29 mouse cellular contexts compared by ENCODE assay signal in the genomic region with DNA sequence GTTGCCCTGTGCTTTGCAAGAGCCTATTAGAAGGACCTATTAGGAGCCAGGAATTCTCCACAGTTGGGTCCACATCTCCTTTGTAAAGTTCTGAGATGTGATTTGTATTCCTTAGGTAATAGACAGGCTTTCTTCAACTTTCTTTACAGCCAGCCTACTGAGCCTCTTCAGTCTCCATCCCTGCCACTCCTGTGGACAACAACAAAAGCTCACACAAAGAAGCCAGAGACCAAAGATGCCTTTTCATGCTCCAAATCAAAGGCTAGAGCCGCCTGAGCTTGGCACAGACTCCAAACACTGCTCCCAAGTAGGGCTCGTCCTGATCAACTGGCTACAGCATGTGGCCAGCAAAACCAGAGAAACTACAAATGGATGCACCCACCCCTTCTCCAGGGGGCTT.
DNase-seq lines count a peak whose midpoint lies in the region; ATAC-seq and TF ChIP-seq lines count a peak whose summit lies in the region.
"Had no signal": no experiment of that assay in that cellular context is flagged by ENCODE, and none has a peak within 500 bp of the region (broad histone marks: within the 10 kb centered on the region; RNA-seq: fewer than 3 reads in every experiment).

No protein-coding gene starts in this region.

- no peak for TF ChIP-seq CTCF in forebrain, postnatal 0 days (IDR thresholded peaks at IDR 0.05; ENCODE audit: low read depth)
- no peak for TF ChIP-seq CTCF in midbrain, postnatal 0 days (IDR thresholded peaks at IDR 0.05)

- H3K9me3 ChIP-seq in forebrain, embryonic 11.5 days (ENCODE audit: control insufficient read depth, low read length) = no peaks in the 10 kb centered on the region; the same call in 1 of the 2 replicates
- H3K9me3 ChIP-seq in forebrain, embryonic 13.5 days (replicated peaks) = no peaks in the 10 kb centered on the region
- H3K9me3 ChIP-seq in midbrain, embryonic 12.5 days = 0 out of 2 replicates have a peak, but pooled peaks cover 6% of the 10 kb centered on the region
- H3K9me3 ChIP-seq in midbrain, embryonic 15.5 days = no peaks in the 10 kb centered on the region
- no peaks in the 10 kb centered on the region for H3K9me3 ChIP-seq in forebrain, postnatal 0 days (ENCODE audit: low read length)
- H3K9me3 ChIP-seq in midbrain, postnatal 0 days (ENCODE audit: low read length) = no peaks in the 10 kb centered on the region
- H3K9me3 ChIP-seq: neural tube, embryonic 12.5 days had no signal

- H3K4me1 ChIP-seq in forebrain, embryonic 11.5 days (replicated peaks; ENCODE audit: control insufficient read depth, insufficient read depth, low read length) = no peaks in the 10 kb centered on the region
- peaks cover 11% of the 10 kb centered on the region for H3K4me1 ChIP-seq in forebrain, embryonic 13.5 days
- peaks cover 6% of the 10 kb centered on the region for H3K4me1 ChIP-seq in midbrain, embryonic 12.5 days
- H3K4me1 ChIP-seq in midbrain, embryonic 15.5 days = no peaks in the 10 kb centered on the region
- H3K4me1 ChIP-seq in forebrain, postnatal 0 days (ENCODE audit: insufficient read depth) = no peaks in the 10 kb centered on the region
- peaks cover 3% of the 10 kb centered on the region; the same call in 1 of the 2 replicates for H3K4me1 ChIP-seq in midbrain, postnatal 0 days (ENCODE audit: insufficient read depth, low read length)
- H3K4me1 ChIP-seq: heart, embryonic 13.5 days; neural tube, embryonic 12.5 days had no signal

- no peak overlapping the region for H3K27ac ChIP-seq in forebrain, embryonic 11.5 days (ENCODE audit: low read depth, low read length)
- no peak overlapping the region for H3K27ac ChIP-seq in forebrain, embryonic 13.5 days
- H3K27ac ChIP-seq in midbrain, embryonic 12.5 days (replicated peaks) = no peak overlapping the region
- no peak overlapping the region for H3K27ac ChIP-seq in midbrain, embryonic 15.5 days
- H3K27ac ChIP-seq in forebrain, postnatal 0 days (ENCODE audit: low read depth, low read length) = no peak overlapping the region
- H3K27ac ChIP-seq in midbrain, postnatal 0 days (ENCODE audit: low read depth, low read length) = no peak overlapping the region
- H3K27ac ChIP-seq: heart, embryonic 13.5 days; kidney, postnatal 0 days; liver, embryonic 14.5 days; macrophage; neural tube, embryonic 12.5 days had no signal

- no peak overlapping the region for H3K4me3 ChIP-seq in forebrain, embryonic 11.5 days (ENCODE audit: low read depth, low read length)
- no peak overlapping the region for H3K4me3 ChIP-seq in forebrain, embryonic 13.5 days
- no peak overlapping the region for H3K4me3 ChIP-seq in midbrain, embryonic 12.5 days
- H3K4me3 ChIP-seq in midbrain, embryonic 15.5 days = no peak overlapping the region
- H3K4me3 ChIP-seq in forebrain, postnatal 0 days (ENCODE audit: low read depth, low read length) = no peak overlapping the region
- H3K4me3 ChIP-seq in midbrain, postnatal 0 days (ENCODE audit: low read depth, low read length) = no peak overlapping the region
- H3K4me3 ChIP-seq: heart, embryonic 13.5 days; myocyte; neural tube, embryonic 12.5 days had no signal

- no peak overlapping the region for H3K4me2 ChIP-seq in forebrain, embryonic 11.5 days (ENCODE audit: low read depth, low read length, severe bottlenecking)
- H3K4me2 ChIP-seq in forebrain, embryonic 13.5 days = no peak overlapping the region
- H3K4me2 ChIP-seq in midbrain, embryonic 12.5 days (replicated peaks) = no peak overlapping the region
- H3K4me2 ChIP-seq in midbrain, embryonic 15.5 days = no peak overlapping the region
- H3K4me2 ChIP-seq in forebrain, postnatal 0 days (ENCODE audit: low read depth) = no peak overlapping the region
- no peak overlapping the region for H3K4me2 ChIP-seq in midbrain, postnatal 0 days (ENCODE audit: low read depth, low read length, poor library complexity, severe bottlenecking)
- H3K4me2 ChIP-seq: heart, embryonic 13.5 days; neural tube, embryonic 12.5 days had no signal

- ATAC-seq in forebrain, embryonic 11.5 days (replicated peaks; ENCODE audit: low FRiP score) = peak; percentile 63; the same call in 1 of the 2 replicates
- no peak; the same call in 1 of the 2 replicates for ATAC-seq in forebrain, embryonic 13.5 days
- ATAC-seq in midbrain, embryonic 12.5 days (ENCODE audit: low FRiP score, low read depth) = peak; percentile 62
- ATAC-seq in midbrain, embryonic 15.5 days (replicated peaks) = no peak; the same call in 1 of the 2 replicates
- ATAC-seq in forebrain, postnatal 0 days = peak; percentile 23; the same call in 1 of the 2 replicates
- no peak for ATAC-seq in midbrain, postnatal 0 days (ENCODE audit: low FRiP score)
- ATAC-seq: CD4-positive, CD25-positive, alpha-beta regulatory T cell, adult 4 months; intestine, embryonic 16.5 days had no signal

- no peaks in the 10 kb centered on the region for H3K36me3 ChIP-seq in forebrain, embryonic 11.5 days (ENCODE audit: control insufficient read depth, insufficient read depth, low read length)
- H3K36me3 ChIP-seq in forebrain, embryonic 13.5 days (ENCODE audit: poor library complexity, severe bottlenecking) = no peaks in the 10 kb centered on the region
- no peaks in the 10 kb centered on the region for H3K36me3 ChIP-seq in midbrain, embryonic 12.5 days
- no peaks in the 10 kb centered on the region for H3K36me3 ChIP-seq in midbrain, embryonic 15.5 days (replicated peaks)
- H3K36me3 ChIP-seq in forebrain, postnatal 0 days (ENCODE audit: insufficient read depth) = no peaks in the 10 kb centered on the region
- no peaks in the 10 kb centered on the region for H3K36me3 ChIP-seq in midbrain, postnatal 0 days (ENCODE audit: insufficient read depth, low read length)
- H3K36me3 ChIP-seq: heart, embryonic 13.5 days; neural tube, embryonic 12.5 days had no signal

- H3K27me3 ChIP-seq in forebrain, embryonic 11.5 days (ENCODE audit: control insufficient read depth, insufficient read depth, low read length) = no peaks in the 10 kb centered on the region
- H3K27me3 ChIP-seq in forebrain, embryonic 13.5 days = no peaks in the 10 kb centered on the region
- no peaks in the 10 kb centered on the region for H3K27me3 ChIP-seq in midbrain, embryonic 12.5 days
- no peaks in the 10 kb centered on the region for H3K27me3 ChIP-seq in midbrain, embryonic 15.5 days (replicated peaks)
- no peaks in the 10 kb centered on the region for H3K27me3 ChIP-seq in forebrain, postnatal 0 days (ENCODE audit: insufficient read depth, low read length)
- H3K27me3 ChIP-seq in midbrain, postnatal 0 days (ENCODE audit: insufficient read depth, low read length) = no peaks in the 10 kb centered on the region
- H3K27me3 ChIP-seq: heart, embryonic 13.5 days; neural tube, embryonic 12.5 days had no signal

- H3K9ac ChIP-seq in forebrain, embryonic 11.5 days (ENCODE audit: low read length) = no peak overlapping the region
- H3K9ac ChIP-seq in forebrain, embryonic 13.5 days = no peak overlapping the region
- H3K9ac ChIP-seq in midbrain, embryonic 12.5 days (replicated peaks) = no peak overlapping the region
- no peak overlapping the region for H3K9ac ChIP-seq in midbrain, embryonic 15.5 days
- no peak overlapping the region for H3K9ac ChIP-seq in forebrain, postnatal 0 days
- H3K9ac ChIP-seq in midbrain, postnatal 0 days (replicated peaks; ENCODE audit: low read length, poor library complexity, severe bottlenecking) = no peak overlapping the region
- H3K9ac ChIP-seq: heart, embryonic 13.5 days; liver, embryonic 14.5 days; neural tube, embryonic 12.5 days had no signal

- DNase-seq in forebrain, embryonic 11.5 days (ENCODE audit: low spot score) = peak; percentile 54
- no peak for DNase-seq in forebrain, postnatal 0 days
- DNase-seq in midbrain, postnatal 0 days (ENCODE audit: low spot score) = peak; percentile 31
- no peak for DNase-seq in thymus, postnatal 36 days
- DNase-seq in thymus, postnatal 0 days (ENCODE audit: low spot score) = no peak
- DNase-seq: adrenal gland, postnatal 36 days; cerebellum, adult 11 months; cerebellum, adult 9-11 months; gastrocnemius, postnatal 10 days; heart, postnatal 10 days; kidney, adult 8-10 months; kidney, postnatal 4 days; liver; lung, adult 2 months; lung, postnatal 10 days; right cerebral cortex, adult 18-20 months; spleen, adult 18-20 months; thymus, postnatal 25 days had no signal

- WGBS in forebrain, embryonic 11.5 days = 8% methylated on average over 2 of the region's 2 CpGs
- WGBS in forebrain, embryonic 13.5 days = 5% methylated on average over 2 of the region's 2 CpGs
- 5% methylated on average over 2 of the region's 2 CpGs for WGBS in midbrain, embryonic 12.5 days
- WGBS in midbrain, embryonic 15.5 days = 11% methylated on average over 2 of the region's 2 CpGs
- 8% methylated on average over 2 of the region's 2 CpGs for WGBS in forebrain, postnatal 0 days
- 14% methylated on average over 2 of the region's 2 CpGs for WGBS in midbrain, postnatal 0 days

Comparison
In these comparisons a context has a peak if more than half of its experiments do, and no peak if none do; other contexts are left out.
1. ATAC-seq: peak in forebrain, embryonic 11.5 days (single experiment), midbrain, embryonic 12.5 days (single experiment) and forebrain, postnatal 0 days (single experiment); none in forebrain, embryonic 13.5 days (single experiment), midbrain, embryonic 15.5 days (single experiment) and midbrain, postnatal 0 days (single experiment).
2. DNase-seq: peak in forebrain, embryonic 11.5 days (single experiment) and midbrain, postnatal 0 days (single experiment); none in forebrain, postnatal 0 days (single experiment), thymus, postnatal 36 days (0 of 2) and thymus, postnatal 0 days (single experiment).